Mouse (Mus musculus) cerebellum, adult 11 months (tissue): ENCODE results near the gene Pde3a.
A peak's percentile ranks its signal among the peaks of the same experiment; 100 is the strongest.

Experiments used
- DNase-seq: peaks from one replicate; pipeline ENCODE4 v3.0.0; 2022

The Pde3a gene

DNA sequence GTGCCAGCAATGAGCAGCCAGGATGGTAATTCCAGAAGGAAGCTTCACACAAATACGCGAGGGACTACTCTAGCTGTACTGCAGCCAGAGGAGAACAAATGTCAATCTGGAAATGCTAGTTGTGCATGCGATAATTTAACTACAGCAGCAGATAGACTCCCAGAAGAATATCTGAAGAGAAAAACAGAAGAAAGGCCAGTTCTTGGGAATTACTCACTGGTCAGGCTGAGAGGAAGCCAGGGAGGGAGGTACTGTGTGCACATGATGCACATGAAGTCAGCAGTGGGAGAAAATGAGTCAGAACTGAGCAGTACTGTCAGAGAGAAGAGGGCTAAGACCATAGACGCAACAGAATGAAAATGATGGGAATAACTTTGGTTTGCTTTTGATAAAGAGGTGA, 159.7 kb downstream of the Pde3a start:
- no peak for DNase-seq

GRCm38 (mm10) chr6:141410836-141411235, 161.8 kb downstream of the Pde3a start:
- no peak for DNase-seq

- DNase-seq = peak; percentile 29
Observed at GRCm38 (mm10) chr6:141425114-141425513, 176.0 kb downstream of the Pde3a start.

DNA sequence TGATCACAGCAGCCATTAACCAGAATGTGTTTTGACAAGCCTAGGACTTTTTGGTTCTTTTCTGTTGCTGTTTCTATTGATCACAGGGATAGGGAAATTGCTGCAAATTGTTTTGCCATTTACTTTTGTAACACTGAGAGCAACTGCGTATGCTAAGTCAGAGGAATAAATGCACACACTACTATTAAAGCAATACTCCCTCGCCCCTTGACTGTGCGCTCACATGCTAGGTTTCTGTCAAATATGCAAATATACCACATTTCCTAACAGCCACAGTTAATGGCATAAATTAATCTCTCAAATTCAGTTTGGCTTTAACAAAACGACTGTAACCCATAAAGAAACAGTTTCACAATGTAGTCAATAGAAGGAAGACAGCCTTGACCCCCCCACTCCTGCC, 179.5 kb downstream of the Pde3a start:
- DNase-seq = no peak

GRCm38 (mm10) chr6:141430134-141430533, 181.1 kb downstream of the Pde3a start:
- no peak for DNase-seq

DNA sequence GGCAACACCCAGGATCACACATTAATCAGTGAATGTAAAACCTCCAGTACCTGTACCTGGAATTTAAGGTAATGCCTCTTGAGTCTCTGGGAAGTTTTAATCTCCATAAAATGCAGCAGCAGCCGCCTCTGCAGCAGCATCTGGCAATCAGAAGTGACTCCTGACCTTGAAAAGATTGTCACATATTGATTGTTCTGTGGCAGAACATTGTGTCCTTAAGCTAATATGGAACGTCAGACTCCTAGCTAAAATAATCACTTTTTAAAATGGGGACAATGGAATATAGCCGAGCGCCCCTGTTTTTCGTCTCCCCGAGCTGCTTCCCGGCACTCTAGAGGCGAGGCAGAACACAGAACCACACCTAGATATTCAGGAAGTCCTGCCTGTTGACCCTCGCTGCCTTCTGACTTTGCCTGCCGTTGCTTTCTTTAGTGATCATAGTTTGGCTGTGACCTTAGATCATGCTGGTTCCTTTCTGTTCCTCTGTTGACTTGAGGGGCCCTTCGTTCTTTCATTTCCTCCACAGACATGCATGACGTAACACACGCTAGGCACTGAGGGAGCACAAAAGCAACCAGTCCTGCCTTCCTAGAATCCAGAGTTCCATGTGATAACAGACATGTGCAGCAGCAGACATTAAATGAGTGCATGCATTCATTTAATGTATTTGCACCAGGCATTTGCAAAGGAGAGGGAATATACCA, 183.4 kb downstream of the Pde3a start:
- no peak for DNase-seq

GRCm38 (mm10) chr6:141433917-141434756, 185.1 kb downstream of the Pde3a start:
- DNase-seq = no peak

DNA sequence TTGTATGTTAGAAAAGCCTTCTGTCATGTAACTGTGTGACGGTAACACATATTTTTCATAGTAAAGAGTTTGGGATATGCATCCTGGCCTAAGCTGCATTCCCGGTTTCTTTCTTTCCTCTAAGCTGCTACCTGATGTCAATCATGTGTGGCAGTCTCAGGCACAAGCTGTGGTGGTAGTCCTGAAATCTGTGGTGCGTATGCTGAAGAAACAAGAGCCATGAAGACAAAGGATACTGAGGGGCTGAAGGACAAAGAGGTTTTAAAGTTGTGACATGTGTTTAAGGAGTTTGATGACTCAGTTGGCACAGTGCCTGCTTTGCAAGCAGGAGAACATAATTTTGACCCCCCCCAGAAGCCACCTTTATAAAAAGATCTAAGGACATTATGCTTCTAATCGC, 186.1 kb downstream of the Pde3a start:
- no peak for DNase-seq

DNA sequence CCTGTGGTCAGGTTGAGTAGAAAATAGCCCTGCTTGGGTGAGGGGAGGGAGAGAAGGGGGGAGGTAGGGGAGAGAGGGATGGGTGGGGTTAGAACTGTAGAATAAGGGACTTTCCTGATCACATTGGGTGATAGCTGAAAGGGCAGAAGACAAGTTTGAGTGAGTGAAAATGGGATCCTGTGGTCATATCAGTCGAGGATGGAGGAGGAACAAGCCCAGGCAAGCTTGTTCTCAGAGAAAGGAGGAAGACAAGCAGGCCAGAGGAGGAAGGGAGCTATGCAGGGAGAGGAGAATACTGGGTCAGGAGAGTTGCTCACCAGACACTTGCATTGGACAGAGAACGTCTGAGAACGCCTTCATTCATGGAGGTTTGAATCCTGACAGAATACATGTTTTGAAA, 190.9 kb downstream of the Pde3a start:
- DNase-seq = no peak

GRCm38 (mm10) chr6:141447547-141447946, 198.5 kb downstream of the Pde3a start:
- peak; percentile 49 for DNase-seq

DNA sequence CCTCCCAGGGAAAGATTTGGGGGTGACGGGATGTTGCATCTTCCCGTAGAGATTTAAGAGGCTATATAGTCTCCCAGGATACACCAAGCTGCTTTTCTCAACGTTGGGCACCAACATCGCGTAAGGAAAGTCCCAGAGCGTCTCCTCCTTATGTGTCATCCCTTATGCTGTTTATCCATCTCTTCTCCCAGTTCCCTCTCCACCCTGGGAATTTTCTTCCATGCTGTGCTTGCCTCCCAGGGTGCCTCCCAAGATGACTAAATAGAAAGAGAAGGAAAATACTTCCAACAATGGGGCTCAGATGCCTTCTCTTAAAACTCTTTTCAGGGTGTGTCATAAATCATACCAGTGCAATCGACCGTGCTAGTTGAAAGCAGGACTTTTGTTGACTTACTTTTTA, 199.8 kb downstream of the Pde3a start:
- no peak for DNase-seq

- DNase-seq = no peak
Observed at GRCm38 (mm10) chr6:141455335-141455734, 206.3 kb downstream of the Pde3a start.

GRCm38 (mm10) chr6:141456591-141456990, 207.5 kb downstream of the Pde3a start:
- DNase-seq = no peak

GRCm38 (mm10) chr6:141470251-141470650, 221.2 kb downstream of the Pde3a start:
- no peak for DNase-seq

- DNase-seq = no peak
Observed at GRCm38 (mm10) chr6:141474223-141474622, 225.2 kb downstream of the Pde3a start.

- no peak for DNase-seq
Observed at GRCm38 (mm10) chr6:141474696-141475095, 225.6 kb downstream of the Pde3a start.

- no peak for DNase-seq
Observed at GRCm38 (mm10) chr6:141485302-141486021, 236.4 kb downstream of the Pde3a start.

DNA sequence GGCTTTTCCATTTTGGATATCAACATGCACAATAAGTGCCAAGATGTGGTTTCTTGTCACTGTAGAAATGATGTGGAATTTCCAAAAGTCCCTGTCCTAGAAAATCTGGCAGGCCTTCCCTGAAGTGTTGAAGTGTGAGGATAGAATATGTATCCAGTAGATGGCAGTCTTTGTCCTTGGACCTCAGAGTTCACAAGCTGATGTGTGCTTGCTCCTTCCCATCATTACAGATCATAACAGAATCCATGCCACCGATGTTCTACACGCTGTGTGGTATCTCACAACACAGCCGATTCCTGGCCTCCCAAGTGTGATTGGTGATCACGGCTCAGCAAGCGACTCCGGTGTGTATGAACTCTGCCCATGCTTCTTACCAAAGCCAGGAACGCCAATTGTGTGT, 238.2 kb downstream of the Pde3a start:
- no peak for DNase-seq

DNA sequence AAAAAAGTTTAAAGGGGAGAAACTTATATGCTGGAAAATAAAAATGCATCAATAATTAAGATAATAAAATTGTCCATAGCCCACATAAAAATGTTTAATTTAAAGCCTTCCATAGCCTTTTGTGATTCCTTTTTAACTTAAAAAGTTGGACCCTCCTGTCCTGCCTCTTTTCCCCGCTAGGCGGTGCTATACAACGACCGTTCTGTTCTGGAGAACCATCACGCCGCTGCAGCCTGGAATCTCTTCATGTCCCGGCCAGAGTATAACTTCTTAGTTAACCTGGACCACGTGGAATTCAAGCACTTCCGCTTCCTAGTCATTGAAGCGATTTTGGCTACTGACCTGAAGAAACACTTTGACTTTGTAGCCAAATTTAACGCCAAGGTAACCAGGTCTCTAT, 239.6 kb downstream of the Pde3a start:
- DNase-seq = peak; percentile 9

DNA sequence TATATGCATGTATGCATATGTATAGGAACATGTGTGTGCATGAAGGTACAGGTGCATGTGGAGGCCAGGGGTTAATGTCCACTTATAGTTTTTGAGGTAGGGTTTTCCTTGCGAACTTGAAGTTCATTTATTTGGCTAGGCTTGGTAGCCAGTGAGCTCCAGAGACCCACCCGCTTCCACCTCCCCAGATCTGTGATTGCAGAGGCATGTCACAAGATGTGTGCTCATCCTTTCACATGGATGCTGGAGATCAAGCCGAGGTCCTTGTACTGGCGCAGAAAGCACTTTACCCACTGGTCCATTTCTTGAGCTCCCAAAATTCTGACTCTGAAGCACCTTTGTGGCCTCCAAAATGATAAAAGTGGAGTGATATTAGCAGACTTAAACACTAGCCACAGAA, 245.8 kb downstream of the Pde3a start:
- no peak for DNase-seq

- no peak for DNase-seq
Observed at GRCm38 (mm10) chr6:141495634-141496418, 246.8 kb downstream of the Pde3a start.

DNA sequence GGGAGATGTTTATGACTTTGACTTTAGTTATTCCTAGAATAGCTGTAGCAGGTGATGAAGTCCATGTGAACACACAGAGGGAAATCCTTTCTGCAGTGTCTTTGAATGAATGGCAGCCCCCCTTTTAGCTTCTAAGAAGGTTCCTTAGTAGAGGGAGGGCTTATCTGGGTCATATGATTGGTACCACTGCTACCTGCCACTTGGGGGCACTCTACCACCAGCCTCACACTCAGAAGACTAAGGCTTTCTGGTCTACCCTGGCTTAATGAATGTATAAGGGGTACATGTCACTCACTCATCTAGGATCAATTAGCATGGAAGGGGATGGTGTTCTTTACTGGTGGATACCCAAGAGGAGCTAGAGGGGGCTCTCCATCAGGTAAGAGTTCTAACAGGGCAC, 250.4 kb downstream of the Pde3a start:
- no peak for DNase-seq

DNA sequence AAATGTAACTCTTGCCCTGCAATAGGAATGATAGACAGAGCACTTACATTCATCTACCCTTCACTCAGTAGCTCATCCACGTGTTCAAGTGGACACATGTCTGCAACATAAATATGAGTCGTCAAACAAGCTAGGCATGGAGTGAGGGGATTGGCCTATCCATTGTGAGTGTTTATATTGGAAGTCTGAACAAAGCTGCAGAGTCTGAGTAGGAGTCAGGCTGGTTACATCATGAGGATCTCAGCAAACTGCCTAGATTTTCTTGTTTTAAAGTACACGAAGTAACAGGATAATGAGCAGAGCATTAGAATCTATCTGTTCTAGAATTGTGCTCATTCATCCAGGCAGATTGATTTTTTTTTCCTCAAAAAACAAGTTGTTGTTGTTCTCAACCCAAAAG, 252.1 kb downstream of the Pde3a start:
- DNase-seq = no peak
